Mouse (Mus musculus) fibroblast of lung, adult 2 months (primary cell): ENCODE results near the gene Fam168a.
A peak's percentile ranks its signal among the peaks of the same experiment; 100 is the strongest.
"Not testable (repeated sequence)": the region's sequence is repeated elsewhere in the genome, so short reads cannot be mapped to it uniquely, and the experiment has no call there.

Experiments used
- DNase-seq: peaks from one replicate; pipeline ENCODE4 v3.0.0-alpha.2; 2011; ENCODE audit warnings: low read depth

Gene Fam168a

GRCm38 (mm10) chr7:100706883-100707480 lies 547 bp downstream of the Fam168a start:
- DNase-seq = no peak

- DNase-seq = no peak
Measured at GRCm38 (mm10) chr7:100718741-100719140, 12.3 kb downstream of the Fam168a start.

- no peak for DNase-seq
Measured at GRCm38 (mm10) chr7:100722268-100722667, 15.8 kb downstream of the Fam168a start.

- no peak for DNase-seq
Measured at GRCm38 (mm10) chr7:100723453-100724294, 17.2 kb downstream of the Fam168a start.

DNA sequence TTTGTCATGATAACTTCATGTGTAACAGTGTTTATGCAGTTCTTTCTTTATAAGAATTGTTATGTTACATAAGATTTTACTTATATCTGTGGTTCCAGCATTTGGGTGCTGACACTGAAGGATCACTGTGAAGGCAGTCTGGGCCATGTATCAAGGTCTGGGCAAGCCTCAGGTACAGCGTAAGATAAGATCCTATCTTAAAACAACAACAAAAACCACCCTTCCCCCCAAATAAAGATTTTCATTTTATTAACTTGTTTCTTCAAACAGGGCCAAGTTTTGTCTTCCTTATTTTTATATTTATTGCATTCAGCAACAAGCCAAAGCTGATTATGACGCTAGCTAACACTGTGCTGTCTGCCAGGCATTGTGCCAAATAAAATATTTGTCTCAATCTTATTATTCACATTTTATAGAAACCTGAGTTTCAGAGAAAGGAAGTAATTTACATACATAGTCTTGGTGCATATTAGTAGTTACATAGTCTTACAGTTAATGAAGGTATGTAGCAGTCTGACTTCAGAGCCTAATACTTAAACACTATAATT lies 21.2 kb downstream of the Fam168a start:
- DNase-seq = no peak

DNA sequence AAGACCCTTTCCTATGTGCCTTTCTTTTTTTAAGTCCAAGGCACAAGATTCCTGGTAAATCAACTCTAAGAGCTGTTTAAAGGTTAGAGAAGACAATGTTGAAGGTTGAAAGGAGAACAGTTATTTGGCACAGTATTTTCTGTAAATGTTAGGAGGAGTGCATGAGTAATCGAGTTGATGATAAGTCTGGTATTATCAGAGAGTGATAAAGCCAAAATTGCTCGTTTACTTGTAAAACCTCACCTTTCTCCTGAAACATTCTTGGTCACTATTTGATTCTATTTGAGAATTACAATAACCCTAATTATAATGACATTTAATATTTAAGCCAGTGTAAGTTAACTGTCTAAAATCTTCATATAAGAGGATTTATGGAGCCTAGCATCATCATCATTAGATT lies 23.3 kb downstream of the Fam168a start:
- no peak for DNase-seq

DNA sequence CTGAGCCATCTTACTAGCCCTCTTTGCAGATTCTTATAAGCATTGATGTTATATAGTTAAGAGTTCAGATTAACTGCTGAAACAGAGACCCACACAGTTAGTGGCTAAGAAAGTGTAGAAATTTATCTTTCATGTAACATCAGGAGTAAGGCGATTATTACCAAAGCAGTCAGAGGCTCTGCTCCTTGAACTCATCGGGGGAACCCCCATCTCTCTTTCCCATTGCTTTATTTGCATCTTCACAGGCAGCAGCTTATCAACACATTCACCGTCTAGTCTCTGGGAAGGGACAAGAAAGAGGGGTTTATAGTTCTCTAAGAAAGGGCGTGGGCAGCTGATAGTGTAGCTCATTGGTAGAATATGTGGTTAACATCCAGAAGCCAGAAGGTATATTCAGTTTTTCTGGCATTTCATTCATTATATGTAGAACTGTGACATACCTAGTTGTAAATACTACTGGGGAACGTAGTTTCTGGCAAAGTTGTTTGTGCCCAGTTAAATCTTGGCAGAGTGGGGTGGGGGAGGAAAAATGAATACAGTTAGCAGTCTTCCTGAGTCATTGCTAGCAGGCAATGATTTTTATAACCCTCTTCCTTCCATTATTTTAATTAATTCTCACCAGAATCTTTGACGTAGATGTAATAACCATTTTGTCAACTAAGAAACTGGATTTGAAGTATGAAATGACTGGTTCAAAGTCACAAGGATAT lies 26.1 kb downstream of the Fam168a start:
- no peak for DNase-seq

DNA sequence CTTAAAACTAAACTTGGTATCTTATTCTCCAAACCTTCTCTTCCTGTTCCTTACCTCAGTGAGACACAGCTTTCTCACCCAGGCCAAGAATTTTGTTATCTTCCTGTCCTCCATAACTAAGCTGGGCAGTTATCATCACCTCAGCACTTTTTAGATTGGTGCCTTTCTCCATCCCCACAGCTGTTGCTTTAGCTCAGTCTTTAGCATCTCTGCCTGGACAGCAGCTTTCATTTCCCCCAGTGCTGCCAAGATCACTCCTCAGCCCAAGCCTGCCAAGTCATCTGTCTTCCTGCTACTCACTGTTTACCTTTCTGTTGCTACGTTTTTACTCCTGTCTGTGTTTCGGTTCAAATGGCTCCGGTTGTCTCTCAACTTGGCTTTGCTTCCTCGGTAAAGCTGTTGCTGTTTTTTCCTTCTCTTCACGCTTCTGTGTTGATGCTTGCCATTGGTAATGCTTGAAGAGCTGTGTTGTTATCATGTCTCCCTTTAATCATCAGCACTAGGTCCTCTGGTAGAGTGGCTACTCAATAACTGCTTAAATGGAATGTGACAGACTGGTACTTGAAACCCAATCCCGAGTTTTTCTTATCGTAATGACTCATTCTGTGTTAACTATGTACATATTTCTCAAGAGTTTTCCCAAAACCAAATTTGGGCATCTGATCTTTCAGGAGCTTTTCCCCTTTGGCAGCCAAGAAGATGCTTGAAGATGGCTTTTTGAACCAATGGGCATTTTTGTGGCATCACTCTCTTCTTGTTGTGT lies 26.8 kb downstream of the Fam168a start:
- peak; percentile 48 for DNase-seq

GRCm38 (mm10) chr7:100734201-100734600 lies 27.8 kb downstream of the Fam168a start:
- DNase-seq = no peak

GRCm38 (mm10) chr7:100734905-100735304 lies 28.5 kb downstream of the Fam168a start:
- DNase-seq = not testable (repeated sequence)

GRCm38 (mm10) chr7:100736131-100736530 lies 29.7 kb downstream of the Fam168a start:
- DNase-seq = no peak

DNA sequence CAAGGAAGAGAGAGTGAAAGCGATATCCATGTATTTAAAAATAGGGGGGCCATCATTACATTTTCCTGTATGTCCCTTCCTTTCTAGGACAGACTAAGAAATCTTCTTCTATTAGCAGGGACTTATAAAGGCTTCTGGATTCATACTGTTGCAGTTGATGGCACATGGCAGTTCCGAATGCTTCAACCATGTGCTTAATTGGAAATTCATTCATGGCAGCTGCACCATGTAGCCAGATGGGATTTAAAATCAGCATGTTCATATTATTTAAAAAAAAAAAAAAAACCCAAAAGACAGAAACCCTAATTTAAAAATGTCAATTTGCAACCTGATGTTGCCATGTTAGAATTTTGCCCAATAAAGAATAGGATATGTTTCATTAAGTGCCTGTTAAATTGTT lies 37.9 kb downstream of the Fam168a start:
- DNase-seq = no peak

- no peak for DNase-seq
Measured at GRCm38 (mm10) chr7:100750101-100750500, 43.7 kb downstream of the Fam168a start.

GRCm38 (mm10) chr7:100758718-100759117 lies 52.3 kb downstream of the Fam168a start:
- DNase-seq = no peak

DNA sequence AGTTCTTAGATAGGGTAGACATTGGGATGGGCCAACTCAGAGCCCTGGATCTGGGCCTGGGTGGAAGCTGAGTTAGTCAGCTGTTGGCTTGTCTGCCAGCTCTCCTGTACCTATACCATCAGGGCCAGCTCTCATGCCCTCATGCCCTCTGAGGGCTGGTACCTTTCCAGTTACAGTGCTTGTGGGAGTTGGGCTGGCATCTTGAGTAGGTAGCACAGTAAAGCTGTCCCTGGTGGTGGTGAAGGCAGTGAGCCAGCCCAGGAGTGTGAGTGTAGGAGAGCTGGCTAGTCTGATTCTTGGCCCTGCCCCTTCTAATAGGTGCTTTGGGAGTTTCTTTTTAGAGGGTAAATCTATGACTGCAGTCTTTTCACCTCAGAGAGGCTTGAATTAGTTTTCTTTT lies 56.3 kb downstream of the Fam168a start:
- peak; percentile 22 for DNase-seq

GRCm38 (mm10) chr7:100767568-100767967 lies 61.1 kb downstream of the Fam168a start:
- DNase-seq = no peak

GRCm38 (mm10) chr7:100768009-100768408 lies 61.6 kb downstream of the Fam168a start:
- no peak for DNase-seq

- no peak for DNase-seq
Measured at GRCm38 (mm10) chr7:100769534-100770083, 63.2 kb downstream of the Fam168a start.

GRCm38 (mm10) chr7:100770669-100771341 lies 64.4 kb downstream of the Fam168a start:
- DNase-seq = no peak

DNA sequence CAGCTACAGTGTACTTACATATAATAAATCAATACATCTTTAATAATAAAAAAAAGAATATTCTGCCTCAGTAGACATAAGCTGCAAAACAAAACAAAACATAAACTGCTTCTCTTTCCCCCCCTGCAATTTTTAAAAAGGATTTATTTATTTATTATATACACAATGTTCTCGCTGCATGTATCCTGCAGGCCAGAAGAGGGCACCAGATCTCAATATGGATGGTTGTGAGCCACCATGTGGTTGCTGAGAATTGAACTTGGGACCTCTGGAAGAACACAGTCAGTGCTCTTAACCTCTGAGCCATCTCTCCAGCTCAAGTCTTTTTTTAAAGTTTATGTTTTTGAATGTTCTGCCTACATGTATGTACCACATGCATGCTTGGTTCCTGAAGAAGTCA lies 67.8 kb downstream of the Fam168a start:
- DNase-seq = no peak

GRCm38 (mm10) chr7:100775810-100776209 lies 69.4 kb downstream of the Fam168a start:
- no peak for DNase-seq
